Comparison of ENCODE assay signal across 1 mouse cellular context in the genomic region with DNA sequence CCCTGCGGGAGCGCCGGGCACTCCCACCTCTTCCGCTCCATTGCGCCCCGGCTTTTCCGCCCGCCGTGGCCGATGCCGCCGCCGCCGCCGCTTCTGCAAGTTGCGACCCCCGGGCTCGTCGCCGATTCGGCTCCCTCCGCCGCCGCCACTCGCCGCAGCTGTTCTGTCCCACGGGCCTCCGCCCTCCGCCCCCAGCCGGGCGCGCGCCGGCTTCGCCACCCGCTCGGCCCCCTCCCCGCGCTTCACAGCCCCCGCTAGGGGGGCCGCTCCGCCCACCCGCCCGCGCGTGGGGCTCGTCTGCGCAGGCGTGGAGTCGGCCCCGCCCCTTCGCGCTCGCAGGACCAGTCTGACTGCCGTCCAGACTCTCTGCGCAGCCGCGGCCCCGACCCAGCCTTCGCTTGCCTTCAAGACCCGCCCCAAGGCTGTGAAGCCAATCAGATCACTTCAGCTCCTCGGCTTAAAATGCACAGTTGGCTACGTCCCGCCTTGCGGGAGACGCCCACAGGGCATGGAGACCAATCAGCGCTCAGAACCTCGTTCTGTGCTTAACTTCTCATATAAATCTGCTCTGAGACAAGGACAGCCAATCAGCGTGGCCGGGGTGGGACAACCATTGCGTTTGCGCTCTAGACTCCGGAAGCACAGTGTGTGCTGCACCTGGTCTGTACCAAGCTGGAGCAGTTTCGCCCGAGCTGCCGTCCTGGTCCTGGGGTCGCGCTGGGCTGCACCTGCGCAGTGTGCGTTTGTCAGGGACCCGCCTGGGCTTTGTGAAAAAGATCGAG.
TF ChIP-seq lines count a peak whose summit lies in the region.

TSS of gene Mbd3 (minus strand) at position 360 of the 782 bp plus-strand sequence.

TF ChIP-seq in CH12.LX, 34 proteins besides CTCF, POLR2A, EP300 and RAD21 (continued from another document):
- TF ChIP-seq ELF1 (IDR thresholded peaks at IDR 0.05; ENCODE audit: low read depth, low read length) (peak; percentile 95), USF1 (IDR thresholded peaks at IDR 0.05; ENCODE audit: low read depth, low read length) (no peak), MAX (IDR thresholded peaks at IDR 0.05; ENCODE audit: low read length) (no peak), E2F4 (IDR thresholded peaks at IDR 0.05; ENCODE audit: insufficient replicate concordance, low read depth, low read length) (peak; percentile 51; the same call in 1 of the 2 replicates), ZMIZ1 (IDR thresholded peaks at IDR 0.05; ENCODE audit: low read depth, low read length) (0 out of 2 replicates have a peak, but pooled peaks have one; percentile 55), NELFE (IDR thresholded peaks at IDR 0.05; ENCODE audit: low read depth, low read length) (peak; percentile 93), IRF4 (IDR thresholded peaks at IDR 0.05; ENCODE audit: low read depth, low read length) (0 out of 2 replicates have a peak, but pooled peaks have one; percentile 38), GABPA (IDR thresholded peaks at IDR 0.05; ENCODE audit: insufficient replicate concordance, low read depth, low read length) (no peak), UBTF (IDR thresholded peaks at IDR 0.05; ENCODE audit: low read depth, low read length) (peak; percentile 50; the same call in 1 of the 2 replicates), SMC3 (IDR thresholded peaks at IDR 0.05; ENCODE audit: low read depth, low read length) (no peak), TBP (conservative IDR thresholded peaks at IDR 0.05; ENCODE audit: low read depth, low read length) (peak; percentile 90; the same call in 1 of the 2 replicates), JUND (conservative IDR thresholded peaks at IDR 0.05; ENCODE audit: low read depth, low read length) (no peak), MAFK (IDR thresholded peaks at IDR 0.05; ENCODE audit: insufficient replicate concordance, low read length) (no peak), RCOR1 (conservative IDR thresholded peaks at IDR 0.05; ENCODE audit: low read depth, low read length) (no peak), KAT2A (IDR thresholded peaks at IDR 0.05; ENCODE audit: insufficient replicate concordance, low read length) (no peak), USF2 (conservative IDR thresholded peaks at IDR 0.05; ENCODE audit: low read depth, low read length) (no peak), SIN3A (IDR thresholded peaks at IDR 0.05; ENCODE audit: low read length) (no peak), PAX5 (IDR thresholded peaks at IDR 0.05; ENCODE audit: low read length) (no peak), BHLHE40 (IDR thresholded peaks at IDR 0.05; ENCODE audit: low read depth, low read length) (no peak), MEF2A (IDR thresholded peaks at IDR 0.05; ENCODE audit: borderline replicate concordance, low read depth, low read length) (no peak)
TF ChIP-seq in CH12.LX: peak in this region for 13.
